Mouse (Mus musculus) inflammation-experienced regulatory T-cells, adult 6 months (primary cell): Measurements from ENCODE around the gene Gm10271. TPM values are rescaled to one million over a fixed set of nuclear protein-coding genes. Genes with fewer than 3 reads are reported as not detected.

Experiments used
- ATAC-seq: one replicate; pipeline ENCODE4 v1.8.0; 2017
- polyA plus RNA-seq, 3 experiments: library from polyadenylated mRNA; unstranded; fragments of 100-300 nt; shearing (Covaris generic); gene quantifications; one replicate each; pipeline ENCODE4 v1.2.1; 2017

The Gm10271 gene
- polyA plus RNA-seq, 3 experiments from 2014 or later = not detected

DNA sequence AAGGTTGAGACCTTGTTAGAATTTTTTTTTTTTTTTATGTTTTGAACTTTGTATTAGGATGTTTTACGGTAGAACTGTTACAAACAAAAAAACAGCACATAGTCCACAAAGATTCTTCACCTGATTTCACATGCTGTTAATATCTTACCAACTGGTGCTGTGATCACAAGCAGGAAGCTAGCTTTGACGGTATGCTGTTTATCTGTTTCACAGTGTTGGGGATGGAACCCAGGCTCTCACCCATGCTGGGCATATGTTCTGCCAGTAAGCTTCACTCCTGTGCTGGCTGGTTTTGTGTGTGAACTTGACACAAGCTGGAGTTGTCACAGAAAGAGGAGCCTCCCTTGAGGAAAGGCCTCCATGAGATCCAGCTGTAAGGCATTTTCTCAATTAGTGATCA, 5.4 kb upstream of the Gm10271 start:
- no peak for ATAC-seq

DNA sequence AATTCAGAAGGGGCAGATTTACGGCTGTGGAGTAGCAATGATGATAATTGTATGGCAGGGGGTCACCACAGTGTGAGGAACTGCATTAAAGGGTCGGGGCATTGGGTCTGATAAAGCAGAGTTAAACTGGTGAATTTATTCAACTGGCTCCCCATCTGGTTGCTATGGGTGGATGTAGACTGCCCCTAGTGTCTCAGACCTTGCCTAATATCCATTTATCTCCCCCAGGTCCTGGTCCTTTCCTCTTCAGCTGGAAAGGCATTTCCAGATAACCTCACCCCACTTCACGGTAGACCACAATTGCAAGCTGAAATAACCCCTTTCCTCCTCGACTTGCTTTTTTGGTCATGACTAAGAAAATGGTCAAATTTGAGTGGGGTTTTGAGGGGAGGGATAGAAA, 5.0 kb upstream of the Gm10271 start:
- ATAC-seq = no peak

DNA sequence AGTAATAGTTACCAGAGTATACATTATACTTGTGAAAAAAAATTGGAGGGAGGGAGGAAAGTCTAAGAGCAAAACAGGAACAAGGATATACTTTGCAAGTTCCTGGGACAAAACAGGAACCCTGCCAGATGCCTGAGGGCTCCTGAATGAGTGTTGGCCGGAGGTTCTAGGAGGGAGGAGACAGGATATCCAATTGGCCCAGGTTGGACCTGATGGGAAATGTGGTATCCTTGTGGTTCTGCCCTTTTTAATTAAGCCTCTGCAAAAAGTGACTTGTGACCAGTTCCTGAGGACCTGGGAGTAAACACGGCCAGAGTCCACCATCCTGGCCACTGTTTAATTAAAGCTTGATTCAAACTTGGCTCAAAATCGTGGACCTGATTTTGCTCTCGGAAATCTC, 3.7 kb downstream of the Gm10271 start:
- ATAC-seq = no peak

DNA sequence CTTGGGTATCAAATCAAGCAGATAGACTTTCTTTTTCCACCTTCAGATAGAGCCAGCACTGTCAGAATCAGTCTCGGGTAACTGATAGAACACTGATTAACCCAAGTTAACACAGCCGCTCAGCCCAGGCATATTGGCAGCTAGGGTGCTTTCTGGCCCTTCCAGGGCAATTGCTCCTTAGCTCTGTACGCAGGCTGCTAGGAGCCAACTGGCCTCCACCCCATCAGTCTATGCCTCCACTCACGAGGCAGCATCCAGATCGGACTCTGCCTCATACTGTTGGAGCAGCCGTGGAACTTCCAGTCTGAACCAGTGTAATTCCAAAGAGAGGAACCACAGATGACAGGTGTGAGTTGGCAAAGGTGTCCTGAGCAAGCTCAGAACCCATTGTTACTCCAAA, 6.3 kb downstream of the Gm10271 start:
- no peak for ATAC-seq

DNA sequence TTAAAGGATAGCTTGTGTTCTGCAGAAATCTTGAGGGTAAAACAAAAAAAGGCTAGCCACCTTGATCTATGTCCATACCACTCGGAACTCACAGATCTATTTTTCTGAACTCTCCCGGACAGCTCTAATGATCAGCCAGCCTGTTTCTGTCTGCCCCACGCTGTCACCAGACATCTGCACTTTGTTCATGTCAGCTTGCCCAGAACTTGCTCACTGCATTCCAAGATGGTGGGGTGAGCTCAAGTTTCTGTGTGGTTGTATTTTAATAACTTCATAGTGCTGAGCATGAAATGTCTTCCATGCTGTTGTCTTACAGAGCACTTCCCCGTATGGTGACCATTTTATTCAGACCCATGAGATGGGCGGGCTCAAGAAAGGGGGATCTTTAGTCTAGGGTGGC, 7.1 kb downstream of the Gm10271 start:
- no peak for ATAC-seq

DNA sequence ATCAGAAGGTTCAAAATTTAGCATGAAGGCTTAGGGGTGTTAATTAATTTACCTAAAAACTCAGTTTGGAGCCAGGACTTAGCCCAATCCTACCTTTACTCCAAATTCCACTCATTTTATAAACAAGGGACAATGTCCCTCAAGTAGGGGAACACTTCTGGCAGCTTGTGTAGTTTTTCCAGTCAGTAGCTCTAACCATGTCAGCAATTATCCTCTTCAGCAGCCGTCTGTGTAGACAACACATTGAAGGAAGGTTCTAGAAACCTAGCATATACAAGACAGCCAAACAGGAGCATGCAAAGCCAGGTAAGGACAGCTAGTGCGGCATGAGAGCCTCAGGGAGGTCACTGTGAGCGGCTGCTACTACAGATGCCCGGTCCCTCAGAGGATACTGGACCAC, 7.8 kb downstream of the Gm10271 start:
- no peak for ATAC-seq

DNA sequence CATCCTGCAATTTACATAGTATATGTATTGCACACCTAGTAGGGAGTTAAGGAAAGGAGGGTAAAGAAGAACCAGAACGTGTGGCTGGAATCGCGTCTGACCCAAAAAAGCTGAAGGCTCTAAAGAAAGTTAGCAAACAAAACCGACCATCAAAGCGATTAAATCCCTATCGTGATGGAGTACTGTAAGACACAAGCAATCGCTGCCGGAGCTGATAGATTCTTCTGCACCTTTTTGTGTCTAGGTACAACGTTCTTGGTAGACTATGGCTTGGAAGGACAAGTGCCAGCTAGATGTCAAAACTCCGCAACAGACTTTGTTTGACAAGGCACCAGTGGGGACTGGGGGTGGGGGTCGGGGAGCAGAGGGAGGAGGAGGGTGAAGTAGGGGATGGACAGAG, 8.3 kb downstream of the Gm10271 start:
- no peak for ATAC-seq

DNA sequence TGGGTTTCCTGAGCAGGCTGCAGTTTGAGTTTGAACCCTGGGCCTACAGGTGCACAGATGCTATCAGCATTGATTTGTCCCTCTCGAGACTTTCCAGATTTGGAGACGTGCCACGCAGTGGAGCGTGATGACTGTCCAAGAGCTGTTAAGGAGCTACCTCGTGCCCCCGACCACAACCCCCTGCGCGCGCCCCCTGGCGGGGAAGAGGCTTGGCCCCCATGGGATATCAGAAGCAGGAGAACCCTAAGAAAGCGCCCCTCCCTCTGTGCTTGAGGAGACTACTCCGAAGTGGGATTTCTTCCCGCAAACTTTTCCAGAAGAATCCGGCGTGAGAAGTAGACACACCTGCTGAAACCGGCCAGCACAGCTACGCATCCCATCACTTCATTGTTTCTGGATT, 9.6 kb downstream of the Gm10271 start:
- ATAC-seq = no peak

DNA sequence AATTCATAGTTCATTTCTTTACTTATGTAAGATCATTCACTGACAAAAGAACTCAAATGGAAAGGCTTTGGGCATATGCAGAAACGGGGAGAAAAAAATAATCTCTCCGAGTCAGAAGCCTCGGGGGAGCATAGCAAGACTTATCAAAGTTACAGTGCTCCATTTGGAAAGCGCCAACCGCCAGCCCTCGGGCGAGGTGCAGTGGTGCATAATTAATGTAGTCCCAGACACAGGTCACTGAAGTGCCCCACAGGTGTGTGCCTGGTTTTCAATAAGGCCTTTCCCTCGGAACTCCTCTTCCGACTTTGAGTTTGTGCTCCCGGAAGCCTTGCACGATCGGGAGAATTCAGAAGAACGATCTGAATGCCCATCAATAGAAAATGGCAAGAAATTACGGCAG, 10.3 kb downstream of the Gm10271 start:
- ATAC-seq = no peak

- no peak for ATAC-seq
Observed at GRCm38 (mm10) chr10:116957867-116958551, 14.4 kb downstream of the Gm10271 start.

DNA sequence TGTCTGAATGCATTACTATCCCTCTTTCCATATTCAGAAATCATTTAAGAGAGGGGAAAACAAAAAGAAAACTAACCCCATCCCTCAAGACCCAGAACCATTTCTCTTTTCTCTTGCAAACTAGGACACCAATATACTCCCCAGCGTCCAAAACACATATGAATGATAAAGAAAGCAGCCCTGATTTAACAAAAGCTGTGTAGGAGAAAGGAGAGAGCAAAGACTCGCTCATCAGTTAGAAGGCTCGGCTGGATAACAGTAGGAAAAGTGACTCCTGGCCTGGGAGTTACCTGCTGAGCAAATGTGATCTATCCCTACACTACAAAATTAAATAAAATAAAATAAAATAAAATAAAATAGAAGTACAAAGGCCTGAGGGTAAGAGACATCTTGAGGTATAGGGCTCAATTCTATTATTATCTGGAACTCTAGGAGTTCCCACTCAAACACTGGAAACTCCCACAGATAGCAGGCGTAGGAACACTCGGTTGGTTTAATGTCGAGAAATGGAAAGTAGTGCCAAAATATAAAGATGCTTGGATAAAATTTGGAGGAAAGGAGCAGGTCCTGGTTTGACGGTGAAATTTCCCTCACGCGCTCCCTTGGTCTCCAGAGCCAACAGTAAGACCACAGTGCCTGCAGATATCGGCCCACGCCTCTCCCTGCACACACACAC, 15.8 kb downstream of the Gm10271 start:
- no peak for ATAC-seq

- no peak for ATAC-seq
Observed at GRCm38 (mm10) chr10:116955191-116955590, 17.2 kb downstream of the Gm10271 start.

DNA sequence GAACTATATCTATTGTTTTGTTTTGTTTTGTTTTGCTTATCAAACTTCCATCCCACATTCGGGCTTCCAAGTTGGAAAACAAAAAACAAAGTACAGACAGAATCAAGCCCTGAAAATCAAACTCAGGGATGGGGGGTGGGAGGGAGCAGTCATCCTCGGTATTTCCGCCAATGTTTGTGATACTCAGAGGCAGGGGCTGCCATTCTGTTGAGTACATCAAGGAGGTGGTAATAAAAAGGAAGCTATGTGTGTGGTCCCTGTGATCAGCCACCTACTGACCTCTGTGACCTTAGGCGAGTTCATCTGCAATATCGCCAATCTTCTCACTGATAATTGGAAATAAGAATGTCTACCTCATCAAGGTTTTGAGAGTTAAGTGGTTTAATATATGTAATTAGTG, 21.5 kb downstream of the Gm10271 start:
- ATAC-seq = peak; percentile 33

DNA sequence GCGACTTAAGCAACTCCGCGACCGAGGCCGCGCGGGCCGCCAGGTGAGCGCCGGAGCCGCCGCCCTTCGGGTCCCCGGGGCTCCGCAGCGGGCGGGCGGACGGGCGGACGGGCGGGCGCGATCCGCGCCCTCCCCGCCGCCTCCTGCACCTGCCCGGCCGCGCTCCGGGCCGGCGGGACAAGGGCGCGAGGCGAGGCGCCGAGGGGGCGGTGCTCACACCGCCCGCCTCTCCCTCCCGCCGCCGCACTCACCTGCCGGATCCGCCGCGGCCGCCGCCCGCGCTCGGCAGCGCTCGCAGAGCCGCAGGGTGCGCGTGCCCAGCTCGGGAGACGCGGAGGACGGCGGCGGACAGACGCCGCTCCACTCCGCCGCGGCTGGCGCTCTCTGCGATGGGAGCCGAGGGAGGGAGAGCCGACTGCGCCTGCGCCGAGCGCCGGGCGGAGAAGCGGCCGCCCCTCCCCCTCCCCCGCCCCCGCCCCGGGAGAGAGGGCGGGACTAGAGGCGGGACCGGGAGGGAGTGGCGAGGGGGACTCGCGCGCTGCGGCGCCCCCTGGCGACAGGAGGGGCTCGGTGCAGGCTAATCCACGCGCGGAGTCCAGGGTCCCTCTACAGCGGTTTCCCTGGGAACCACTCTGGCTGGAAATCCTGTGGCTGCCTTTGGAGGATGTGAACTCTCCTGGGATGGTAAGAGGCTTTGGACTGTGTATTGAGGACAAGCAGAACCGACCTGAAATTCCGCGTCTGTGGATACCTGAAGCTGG, 22.2 kb downstream of the Gm10271 start, which contains the start of gene Rab3ip:
Rab3ip (minus strand) TSS at position 761 of the 761 bp plus-strand sequence.
- peak; percentile 67 for ATAC-seq

DNA sequence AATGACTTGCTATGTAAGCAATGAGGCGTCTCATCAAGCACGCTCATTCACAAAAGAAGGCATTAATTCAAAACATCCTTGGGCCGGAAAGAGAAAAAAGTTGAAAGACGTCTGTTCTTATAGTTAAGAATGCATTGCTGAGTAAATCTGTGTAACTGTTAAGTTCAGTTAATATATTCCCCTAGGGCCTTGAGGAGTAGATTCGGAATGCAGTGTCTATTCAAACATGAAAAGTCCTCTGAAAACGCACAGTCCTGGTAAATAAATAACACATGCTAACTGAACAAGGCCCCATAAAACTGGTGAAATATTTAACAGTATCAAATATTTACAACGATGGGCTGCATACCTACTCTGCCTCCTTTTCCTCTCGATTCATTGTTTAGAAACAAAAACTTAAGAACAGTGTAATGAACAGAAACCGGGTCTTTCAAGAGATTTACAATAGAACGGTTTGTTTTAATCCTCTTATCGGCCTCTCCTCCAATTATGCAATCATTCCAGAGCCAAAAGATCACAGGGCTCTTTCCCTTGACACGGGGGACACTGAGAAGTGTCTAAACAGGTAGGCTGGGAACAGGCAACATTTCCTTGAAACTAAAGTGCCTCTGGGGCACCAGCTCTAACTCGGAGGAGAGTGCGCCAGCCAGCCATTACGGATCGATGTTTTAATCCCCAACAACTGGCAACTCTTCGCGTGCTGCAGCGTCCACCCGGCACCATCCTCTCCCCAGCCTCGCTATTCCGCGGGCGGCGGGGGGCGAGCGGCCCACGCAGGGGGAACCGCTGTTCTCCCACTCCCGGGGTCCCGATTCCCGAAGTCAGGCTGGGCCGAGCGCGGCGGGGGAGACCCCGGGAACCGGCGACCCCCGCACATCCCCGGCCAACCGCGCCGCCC, 23.0 kb downstream of the Gm10271 start:
- peak; percentile 20 for ATAC-seq

- no peak for ATAC-seq
Observed at GRCm38 (mm10) chr10:116948414-116948813, 24.0 kb downstream of the Gm10271 start.

- no peak for ATAC-seq
Observed at GRCm38 (mm10) chr10:116944940-116945339, 27.5 kb downstream of the Gm10271 start.

- no peak for ATAC-seq
Observed at GRCm38 (mm10) chr10:116944144-116944543, 28.3 kb downstream of the Gm10271 start.

- peak; percentile 36 for ATAC-seq
Observed at GRCm38 (mm10) chr10:116943025-116943424, 29.4 kb downstream of the Gm10271 start.

DNA sequence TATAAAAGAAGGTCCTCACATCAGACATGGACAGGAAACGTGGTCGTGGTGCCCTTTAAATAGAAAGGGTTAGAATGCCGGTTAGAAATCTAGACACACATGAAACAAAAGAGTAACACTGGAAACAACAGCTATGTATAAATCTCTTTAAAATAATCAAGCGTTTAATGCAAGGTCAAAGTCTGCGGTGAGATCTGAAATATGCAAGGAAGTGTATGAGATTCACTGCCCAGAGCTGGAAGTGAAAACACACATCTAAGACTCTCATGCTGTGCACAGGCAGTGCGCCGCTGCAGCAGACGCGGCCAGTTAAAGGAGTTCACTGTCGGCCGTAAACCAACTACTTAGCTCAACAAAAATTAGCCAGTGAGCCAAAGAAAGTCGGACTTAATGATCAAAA, 37.4 kb downstream of the Gm10271 start:
- peak; percentile 14 for ATAC-seq

- ATAC-seq = no peak
Observed at GRCm38 (mm10) chr10:116933794-116934193, 38.6 kb downstream of the Gm10271 start.

GRCm38 (mm10) chr10:116932418-116932817, 40.0 kb downstream of the Gm10271 start:
- no peak for ATAC-seq
